Mouse (Mus musculus): ENCODE results near the gene Apex1. TPM values are rescaled to one million over a fixed set of nuclear protein-coding genes. Genes with fewer than 3 reads are reported as not detected.
A peak's percentile ranks its signal among the peaks of the same experiment; 100 is the strongest.
"Not testable (repeated sequence)": the region's sequence is repeated elsewhere in the genome, so short reads cannot be mapped to it uniquely, and the experiment has no call there.

The Apex1 gene
- total RNA-seq, 2 experiments from 2014 or later = 223 to 285 TPM

GRCm38 (mm10) chr14:50925111-50925920, 548 bp downstream of the Apex1 start:
- ATAC-seq (replicated peaks; ENCODE audit: poor library complexity) = peak; percentile 51

GRCm38 (mm10) chr14:50927366-50927765, 2.6 kb downstream of the Apex1 start:
- no peak for ATAC-seq (replicated peaks; ENCODE audit: poor library complexity)

- no peak for ATAC-seq (replicated peaks; ENCODE audit: poor library complexity)
These were observed 5.2 kb downstream of the Apex1 start for GRCm38 (mm10) chr14:50929951-50930350.

GRCm38 (mm10) chr14:50930377-50930753, 5.6 kb downstream of the Apex1 start:
- 0 out of 2 replicates have a peak, but pooled peaks have one; percentile 7 for ATAC-seq (replicated peaks; ENCODE audit: poor library complexity)

- peak; percentile 90 for ATAC-seq (replicated peaks; ENCODE audit: poor library complexity)
These were observed 6.2 kb downstream of the Apex1 start, which contains the start of the genes Pip4p1 and Pnp for GRCm38 (mm10) chr14:50930754-50931492. TSS of gene Pip4p1 (minus strand) at chr14:50930856. TSS of gene Pnp (plus strand) at chr14:50931082.

- ATAC-seq (replicated peaks; ENCODE audit: poor library complexity) = no peak; the same call in 1 of the 2 replicates
These were observed 6.8 kb downstream of the Apex1 start for GRCm38 (mm10) chr14:50931493-50932020.

GRCm38 (mm10) chr14:50936649-50937048, 11.9 kb downstream of the Apex1 start:
- no peak for ATAC-seq (replicated peaks; ENCODE audit: poor library complexity)

GRCm38 (mm10) chr14:50938119-50938908, 13.5 kb downstream of the Apex1 start:
- ATAC-seq (replicated peaks; ENCODE audit: poor library complexity) = peak; percentile 62

GRCm38 (mm10) chr14:50938940-50939339, 14.2 kb downstream of the Apex1 start:
- ATAC-seq (replicated peaks; ENCODE audit: poor library complexity) = peak; percentile 83

- ATAC-seq (replicated peaks; ENCODE audit: poor library complexity) = peak; percentile 83
These were observed 19.3 kb downstream of the Apex1 start, which contains the start of gene Gm49342 for GRCm38 (mm10) chr14:50943932-50944667. TSS of gene Gm49342 (plus strand) at chr14:50944517.

GRCm38 (mm10) chr14:50944668-50945033, 19.9 kb downstream of the Apex1 start:
- peak; percentile 69 for ATAC-seq (replicated peaks; ENCODE audit: poor library complexity)

GRCm38 (mm10) chr14:50945081-50945480, 20.3 kb downstream of the Apex1 start:
- ATAC-seq (replicated peaks; ENCODE audit: poor library complexity) = not testable (repeated sequence)

GRCm38 (mm10) chr14:50945526-50945925, 20.8 kb downstream of the Apex1 start:
- ATAC-seq (replicated peaks; ENCODE audit: poor library complexity) = not testable (repeated sequence)

GRCm38 (mm10) chr14:50955487-50955886, 30.7 kb downstream of the Apex1 start:
- peak; percentile 16 for ATAC-seq (replicated peaks; ENCODE audit: poor library complexity)

GRCm38 (mm10) chr14:50955942-50956508, 31.3 kb downstream of the Apex1 start, which contains the start of gene Pnp2:
TSS of gene Pnp2 (plus strand) at chr14:50955992.
- ATAC-seq (replicated peaks; ENCODE audit: poor library complexity) = peak; percentile 68

GRCm38 (mm10) chr14:50956724-50957123, 32.0 kb downstream of the Apex1 start:
- not testable (repeated sequence) for ATAC-seq (replicated peaks; ENCODE audit: poor library complexity)

- ATAC-seq (replicated peaks; ENCODE audit: poor library complexity) = not testable (repeated sequence)
These were observed 32.4 kb downstream of the Apex1 start for GRCm38 (mm10) chr14:50957146-50957545.

- peak; percentile 23 for ATAC-seq (replicated peaks; ENCODE audit: poor library complexity)
These were observed 33.7 kb downstream of the Apex1 start for GRCm38 (mm10) chr14:50958289-50958995.

All from megakaryocyte progenitor cell, adult 5-6 weeks (primary cell).